Comparison of ENCODE assay signal across 9 mouse cellular contexts in genomic region chr10:93014059-93014795, GRCm38 (mm10).
DNase-seq lines count a peak whose midpoint lies in the region; ATAC-seq lines count a peak whose summit lies in the region.
"Had no signal": no experiment of that assay in that cellular context is flagged by ENCODE, and none has a peak within 500 bp of the region (broad histone marks: within the 10 kb centered on the region; RNA-seq: fewer than 3 reads in every experiment).

No protein-coding gene starts in this region.

- no peak overlapping the region for H3K4me2 ChIP-seq in kidney, embryonic 15.5 days
- H3K4me2 ChIP-seq in midbrain, embryonic 15.5 days = no peak overlapping the region
- H3K4me2 ChIP-seq: neural tube, embryonic 13.5 days had no signal

- DNase-seq in kidney, adult 9 months = peak; percentile 60
- DNase-seq in R1 (ENCODE audit: low read depth, low spot score) = peak; percentile 68
- peak; percentile 44 to 70 for DNase-seq in cerebellum, postnatal 36 days
- peak; percentile 8 to 37 for DNase-seq in heart, adult 9 months (ENCODE audit: low spot score in 2 of 2)
- peak; percentile 49 for DNase-seq in left cerebral cortex, adult 11 months (ENCODE audit: low spot score)
- DNase-seq in telencephalon, adult 2 months (ENCODE audit: low read depth, low spot score) = peak; percentile 36

- no peak overlapping the region for H3K9ac ChIP-seq in kidney, embryonic 15.5 days
- no peak overlapping the region for H3K9ac ChIP-seq in midbrain, embryonic 15.5 days
- H3K9ac ChIP-seq: neural tube, embryonic 13.5 days had no signal

- H3K27me3 ChIP-seq in kidney, embryonic 15.5 days = no peaks in the 10 kb centered on the region
- no peaks in the 10 kb centered on the region for H3K27me3 ChIP-seq in midbrain, embryonic 15.5 days (replicated peaks)
- H3K27me3 ChIP-seq: neural tube, embryonic 13.5 days had no signal

- no peak overlapping the region for H3K4me3 ChIP-seq in kidney, embryonic 15.5 days (replicated peaks)
- H3K4me3 ChIP-seq in midbrain, embryonic 15.5 days = no peak overlapping the region
- H3K4me3 ChIP-seq: neural tube, embryonic 13.5 days had no signal

- H3K27ac ChIP-seq in kidney, embryonic 15.5 days = no peak overlapping the region
- peak overlapping the region; percentile 57; the same call in 1 of the 2 replicates for H3K27ac ChIP-seq in midbrain, embryonic 15.5 days
- H3K27ac ChIP-seq: neural tube, embryonic 13.5 days had no signal

- no peaks in the 10 kb centered on the region for H3K36me3 ChIP-seq in kidney, embryonic 15.5 days
- H3K36me3 ChIP-seq in midbrain, embryonic 15.5 days (replicated peaks) = no peaks in the 10 kb centered on the region
- H3K36me3 ChIP-seq: neural tube, embryonic 13.5 days had no signal

- no peak for ATAC-seq in kidney, embryonic 15.5 days (replicated peaks; ENCODE audit: low FRiP score)
- ATAC-seq in midbrain, embryonic 15.5 days (replicated peaks) = no peak; the same call in 1 of the 2 replicates

- no peaks in the 10 kb centered on the region for H3K4me1 ChIP-seq in kidney, embryonic 15.5 days
- peaks cover 14% of the 10 kb centered on the region for H3K4me1 ChIP-seq in midbrain, embryonic 15.5 days

- 34% methylated on average over 8 of the region's 8 CpGs for WGBS in kidney, embryonic 15.5 days
- WGBS in midbrain, embryonic 15.5 days = 31% methylated on average over 8 of the region's 8 CpGs

- no peaks in the 10 kb centered on the region for H3K9me3 ChIP-seq in kidney, embryonic 15.5 days (replicated peaks)
- H3K9me3 ChIP-seq in midbrain, embryonic 15.5 days = no peaks in the 10 kb centered on the region
